Comparison of ENCODE assay signal across 8 mouse cellular contexts in genomic region chr6:38736240-38736639, GRCm38 (mm10).
DNase-seq lines count a peak whose midpoint lies in the region; ATAC-seq and TF ChIP-seq lines count a peak whose summit lies in the region.

No protein-coding gene starts in this region.

- no peak overlapping the region for H3K4me2 ChIP-seq in hindbrain, embryonic 14.5 days (replicated peaks)
- no peak overlapping the region for H3K4me2 ChIP-seq in lung, postnatal 0 days (replicated peaks; ENCODE audit: low read depth, low read length)

- 29% methylated on average over 4 of the region's 4 CpGs for WGBS in hindbrain, embryonic 14.5 days
- 25% methylated on average over 4 of the region's 4 CpGs for WGBS in lung, postnatal 0 days

- no peak overlapping the region for H3K4me3 ChIP-seq in hindbrain, embryonic 14.5 days (replicated peaks; ENCODE audit: low read length)
- no peak overlapping the region for H3K4me3 ChIP-seq in lung, postnatal 0 days (ENCODE audit: low read depth, low read length)

- CTCF ChIA-PET in Patski (lab: Charles Lee): interaction anchor here (0.6 to 2.2 kb wide), 35 partner anchors 9 to 355 kb away, joined by 3 to 20 read pairs (median 4); partner anchors contain the start of gene Hipk2

- POLR2A ChIA-PET in Patski (lab: Charles Lee): interaction anchor here (0.6 to 1.2 kb wide), 2 partner anchors 139 to 175 kb away, joined by 3 to 4 read pairs; partner anchors contain the start of gene Hipk2

- H3K36me3 ChIP-seq in hindbrain, embryonic 14.5 days (replicated peaks; ENCODE audit: control insufficient read depth, insufficient read depth): peaks cover 48% of the 10 kb centered on the region
- peaks cover 15% of the 10 kb centered on the region; the same call in 1 of the 2 replicates for H3K36me3 ChIP-seq in lung, postnatal 0 days (ENCODE audit: insufficient read depth, low read length)

- no peak overlapping the region for H3K27ac ChIP-seq in hindbrain, embryonic 14.5 days
- H3K27ac ChIP-seq in lung, postnatal 0 days (ENCODE audit: low read length): no peak overlapping the region

- peak; percentile 88 for TF ChIP-seq CTCF in Patski (IDR thresholded peaks at IDR 0.05)
- TF ChIP-seq CTCF in lung, postnatal 0 days (IDR thresholded peaks at IDR 0.05): peak; percentile 98

- no peaks in the 10 kb centered on the region for H3K27me3 ChIP-seq in Patski
- no peaks in the 10 kb centered on the region for H3K27me3 ChIP-seq in hindbrain, embryonic 14.5 days (ENCODE audit: control insufficient read depth, insufficient read depth, low read length)
- H3K27me3 ChIP-seq in lung, postnatal 0 days (replicated peaks; ENCODE audit: insufficient read depth, low read length): no peaks in the 10 kb centered on the region

- no peaks in the 10 kb centered on the region for H3K9me3 ChIP-seq in hindbrain, embryonic 14.5 days (ENCODE audit: control insufficient read depth, low read length)
- H3K9me3 ChIP-seq in lung, postnatal 0 days (ENCODE audit: low read length): no peaks in the 10 kb centered on the region

- ATAC-seq in Patski: peak; percentile 76
- ATAC-seq in hindbrain, embryonic 14.5 days (ENCODE audit: low FRiP score): peak; percentile 62; the same call in 1 of the 2 replicates
- peak; percentile 88 for ATAC-seq in lung, postnatal 0 days

- TF ChIP-seq EP300 in lung, postnatal 0 days (IDR thresholded peaks at IDR 0.05): no peak

- in situ Hi-C loops in Patski (cut with MboI; ENCODE audit: low pct_unique_long_range_greater_than_20kb): no loop called here

- peak; percentile 9 for DNase-seq in Patski (ENCODE audit: low read depth, low spot score)
- peak; percentile 91 to 94 for DNase-seq in cerebellum, postnatal 10 days
- peak; percentile 35 to 76 for DNase-seq in frontal cortex, postnatal 14 days (ENCODE audit: low spot score in 2 of 2)
- peak; percentile 84 for DNase-seq in hindbrain, embryonic 14.5 days (ENCODE audit: low spot score)
- peak; percentile 77 to 85 for DNase-seq in layer of hippocampus, postnatal 14 days (ENCODE audit: low spot score in 2 of 2)
- DNase-seq in lung, postnatal 0 days (ENCODE audit: low spot score): peak; percentile 94
- DNase-seq in retina, embryonic 14.5 days (ENCODE audit: low spot score): peak; percentile 91
- DNase-seq in thymus, postnatal 4 days: peak; percentile 86

- no peaks in the 10 kb centered on the region for H3K4me1 ChIP-seq in hindbrain, embryonic 14.5 days (replicated peaks; ENCODE audit: control insufficient read depth, insufficient read depth, low read length)
- no peaks in the 10 kb centered on the region for H3K4me1 ChIP-seq in lung, postnatal 0 days (ENCODE audit: insufficient read depth, low read depth, low read length)

- no peak overlapping the region for H3K9ac ChIP-seq in hindbrain, embryonic 14.5 days
- H3K9ac ChIP-seq in lung, postnatal 0 days (replicated peaks; ENCODE audit: low read depth): no peak overlapping the region

Comparison
In these comparisons a context has a peak if more than half of its experiments do, and no peak if none do; other contexts are left out.
1. DNase-seq: peak in every context shown above with its lines; median percentile 94 in lung, postnatal 0 days; 92 in cerebellum, postnatal 10 days; 91 in retina, embryonic 14.5 days; 86 in thymus, postnatal 4 days; 84 in hindbrain, embryonic 14.5 days; 81 in layer of hippocampus, postnatal 14 days; 56 in frontal cortex, postnatal 14 days; 9 in Patski.